Mouse (Mus musculus): ENCODE measurements at regions not wholly inside any gene's neighbourhood (a gene's known extent, or its start where the extent isn't known, plus 50 kb on each side); places are given as distances from the start of the nearest gene placed in this dataset.

- 82% methylated on average over 6 of the region's 6 CpGs for WGBS
- no peak overlapping the region for H3K27ac ChIP-seq (ENCODE audit: low read length)
- H3K36me3 ChIP-seq (ENCODE audit: control insufficient read depth, insufficient read depth): no peaks in the 10 kb centered on the region
- peaks cover 10% of the 10 kb centered on the region for H3K4me1 ChIP-seq (replicated peaks; ENCODE audit: control insufficient read depth, insufficient read depth, low read length)
- no peaks in the 10 kb centered on the region for H3K27me3 ChIP-seq (replicated peaks; ENCODE audit: control insufficient read depth, insufficient read depth, low read length)
- H3K9ac ChIP-seq (replicated peaks; ENCODE audit: low read depth, low read length): no peak overlapping the region
- no peak overlapping the region for H3K4me3 ChIP-seq (replicated peaks; ENCODE audit: low read length)
- no peak overlapping the region for H3K4me2 ChIP-seq (ENCODE audit: low read length)
- no peaks in the 10 kb centered on the region for H3K9me3 ChIP-seq (ENCODE audit: control insufficient read depth, low read length)
- no peak for ATAC-seq
Observed at GRCm38 (mm10) chr9:23035306-23035705, 187.6 kb upstream of the Bmper start.

DNA sequence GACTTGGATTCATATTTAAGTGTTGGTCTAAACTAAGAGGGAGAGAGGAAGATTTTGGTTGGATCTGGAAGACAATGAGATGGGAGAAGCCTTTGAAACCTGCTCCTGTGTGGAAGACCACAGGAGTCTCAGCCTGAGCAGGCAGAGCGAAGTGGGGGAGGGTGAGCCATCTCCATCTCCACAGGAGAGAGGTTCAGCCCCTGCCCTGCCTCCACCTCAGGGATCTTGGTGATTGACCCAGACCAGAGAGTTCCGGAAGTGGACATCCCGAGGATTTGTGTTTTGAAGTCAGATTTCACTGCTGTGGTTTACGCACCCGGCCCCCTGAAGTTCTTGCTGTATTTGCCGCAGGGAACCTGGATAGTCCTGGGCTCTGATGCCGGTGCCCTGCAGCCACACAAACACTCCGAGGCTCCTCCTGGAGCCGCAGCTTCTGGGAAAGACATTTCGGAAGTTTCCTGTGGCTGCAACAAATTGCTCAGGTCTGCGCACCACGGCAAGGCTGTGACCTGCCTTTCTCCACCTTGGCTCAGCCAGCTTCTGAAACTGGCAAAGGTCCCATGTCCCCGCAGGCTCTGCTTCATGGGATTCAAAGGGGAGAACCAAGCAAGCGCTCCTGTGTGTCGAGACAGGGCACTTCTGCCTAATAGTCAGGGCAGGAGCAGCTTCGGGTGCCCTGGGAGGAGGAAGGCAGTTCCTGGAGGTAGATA, 186.8 kb upstream of the Bmper start:
- no peaks in the 10 kb centered on the region for H3K27me3 ChIP-seq (replicated peaks; ENCODE audit: control insufficient read depth, insufficient read depth, low read length)
- no peak overlapping the region for H3K4me3 ChIP-seq (replicated peaks; ENCODE audit: low read length)
- no peaks in the 10 kb centered on the region for H3K9me3 ChIP-seq (ENCODE audit: control insufficient read depth, low read length)
- peaks cover 10% of the 10 kb centered on the region for H3K4me1 ChIP-seq (replicated peaks; ENCODE audit: control insufficient read depth, insufficient read depth, low read length)
- no peak overlapping the region for H3K27ac ChIP-seq (ENCODE audit: low read length)
- H3K4me2 ChIP-seq (ENCODE audit: low read length): peak overlapping the region; percentile 37
- H3K36me3 ChIP-seq (ENCODE audit: control insufficient read depth, insufficient read depth): no peaks in the 10 kb centered on the region
- 14% methylated on average over 16 of the region's 16 CpGs for WGBS
- no peak for ATAC-seq
- H3K9ac ChIP-seq (replicated peaks; ENCODE audit: low read depth, low read length): 0 out of 2 replicates have a peak overlapping the region, but pooled peaks have one; percentile 16

DNA sequence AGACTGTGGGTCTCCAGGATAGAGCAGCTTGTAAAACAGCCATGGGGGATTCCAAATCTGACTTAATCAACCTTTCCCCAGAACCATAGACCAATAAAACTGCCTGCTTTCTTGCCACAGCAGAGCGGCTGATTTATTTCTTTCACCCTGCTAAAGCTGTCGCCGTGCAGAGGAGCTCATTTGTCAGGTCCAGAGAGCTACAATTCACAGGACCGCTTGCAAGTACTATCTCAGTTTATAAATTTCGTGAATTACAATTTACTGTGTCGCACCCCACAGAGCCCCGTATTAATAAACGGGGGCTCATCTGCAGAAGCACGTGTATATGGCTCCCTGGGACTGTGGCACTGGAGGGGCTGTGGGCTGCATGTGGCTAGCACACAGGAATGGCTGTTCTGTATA, 185.4 kb upstream of the Bmper start:
- ATAC-seq: no peak
- no peak overlapping the region for H3K4me3 ChIP-seq (replicated peaks; ENCODE audit: low read length)
- no peak overlapping the region for H3K27ac ChIP-seq (ENCODE audit: low read length)
- H3K9ac ChIP-seq (replicated peaks; ENCODE audit: low read depth, low read length): no peak overlapping the region
- WGBS: 75% methylated on average over 9 of the region's 9 CpGs
- peaks cover 10% of the 10 kb centered on the region for H3K4me1 ChIP-seq (replicated peaks; ENCODE audit: control insufficient read depth, insufficient read depth, low read length)
- H3K4me2 ChIP-seq (ENCODE audit: low read length): no peak overlapping the region
- no peaks in the 10 kb centered on the region for H3K9me3 ChIP-seq (ENCODE audit: control insufficient read depth, low read length)
- no peaks in the 10 kb centered on the region for H3K36me3 ChIP-seq (ENCODE audit: control insufficient read depth, insufficient read depth)
- no peaks in the 10 kb centered on the region for H3K27me3 ChIP-seq (replicated peaks; ENCODE audit: control insufficient read depth, insufficient read depth, low read length)

- no peak overlapping the region for H3K4me3 ChIP-seq (replicated peaks; ENCODE audit: low read length)
- ATAC-seq: no peak
- 90% methylated on average over 6 of the region's 6 CpGs for WGBS
- peaks cover 10% of the 10 kb centered on the region for H3K4me1 ChIP-seq (replicated peaks; ENCODE audit: control insufficient read depth, insufficient read depth, low read length)
- no peaks in the 10 kb centered on the region for H3K27me3 ChIP-seq (replicated peaks; ENCODE audit: control insufficient read depth, insufficient read depth, low read length)
- H3K9me3 ChIP-seq (ENCODE audit: control insufficient read depth, low read length): no peaks in the 10 kb centered on the region
- H3K27ac ChIP-seq (ENCODE audit: low read length): no peak overlapping the region
- no peak overlapping the region for H3K9ac ChIP-seq (replicated peaks; ENCODE audit: low read depth, low read length)
- no peaks in the 10 kb centered on the region for H3K36me3 ChIP-seq (ENCODE audit: control insufficient read depth, insufficient read depth)
- no peak overlapping the region for H3K4me2 ChIP-seq (ENCODE audit: low read length)
Observed at GRCm38 (mm10) chr9:23039588-23039987, 183.3 kb upstream of the Bmper start.

- Histone ChIP-seq H3K27me3 (replicated peaks; ENCODE audit: control insufficient read depth, insufficient read depth, low read length) (no peaks in the 10 kb centered on the region), H3K27ac (ENCODE audit: low read length) (no peak overlapping the region), H3K9me3 (ENCODE audit: control insufficient read depth, low read length) (no peaks in the 10 kb centered on the region), H3K4me3 (replicated peaks; ENCODE audit: low read length) (no peak overlapping the region), H3K4me1 (replicated peaks; ENCODE audit: control insufficient read depth, insufficient read depth, low read length) (peaks cover 9% of the 10 kb centered on the region), H3K9ac (replicated peaks; ENCODE audit: low read depth, low read length) (no peak overlapping the region), H3K4me2 (ENCODE audit: low read length) (no peak overlapping the region), H3K36me3 (ENCODE audit: control insufficient read depth, insufficient read depth) (no peaks in the 10 kb centered on the region)
- no peak for ATAC-seq
- WGBS: 70% methylated on average over 5 of the region's 5 CpGs
Observed at GRCm38 (mm10) chr9:23041025-23041424, 181.9 kb upstream of the Bmper start.

DNA sequence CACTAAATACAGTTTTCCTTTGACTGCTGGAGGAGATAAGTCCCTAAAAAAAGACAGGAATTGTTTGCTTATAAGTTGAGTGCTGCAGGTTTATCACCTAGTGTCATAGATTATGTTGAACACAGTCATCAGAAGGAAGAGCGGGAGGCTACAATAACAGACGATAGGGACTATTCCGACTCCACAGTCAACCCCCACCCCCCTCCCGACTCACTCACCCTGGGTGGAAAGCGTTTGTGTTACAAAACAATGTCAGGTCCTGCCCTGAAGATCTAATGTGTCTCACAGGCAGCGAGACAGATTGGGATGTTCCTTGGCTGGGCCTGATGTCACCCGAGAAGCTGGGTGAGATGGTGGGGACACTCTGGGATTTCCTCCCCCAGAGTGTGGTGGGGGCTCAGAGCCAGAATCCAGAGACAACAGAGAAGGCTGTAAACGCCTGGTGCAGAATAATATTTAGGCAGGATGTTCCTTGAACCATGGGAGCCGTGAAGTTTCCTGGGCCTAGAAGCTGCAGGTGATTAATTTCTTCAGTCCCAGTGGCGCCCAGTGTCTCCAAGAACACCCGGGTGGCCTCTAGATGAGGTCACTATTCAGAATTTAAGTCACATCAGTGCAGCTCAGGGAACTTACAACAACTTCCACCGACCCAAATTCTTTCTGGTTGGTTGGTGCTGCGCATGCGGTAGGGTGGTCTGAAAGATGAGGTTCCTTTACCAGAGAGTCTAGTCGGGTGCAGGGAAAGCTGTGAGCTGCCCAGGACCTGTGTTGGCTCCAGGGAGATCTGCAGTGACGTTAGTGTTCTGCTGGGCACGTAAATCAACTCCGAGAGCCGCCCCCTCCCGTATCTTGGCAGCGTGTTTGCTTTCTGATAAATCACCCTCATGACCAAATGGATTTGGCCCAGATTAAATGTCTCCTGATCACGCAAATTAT, 181.1 kb upstream of the Bmper start:
- H3K4me2 ChIP-seq (ENCODE audit: low read length): no peak overlapping the region
- 76% methylated on average over 22 of the region's 22 CpGs for WGBS
- H3K27ac ChIP-seq (ENCODE audit: low read length): no peak overlapping the region
- no peak for ATAC-seq
- peaks cover 3% of the 10 kb centered on the region; the same call in 1 of the 2 replicates for H3K4me1 ChIP-seq (replicated peaks; ENCODE audit: control insufficient read depth, insufficient read depth, low read length)
- H3K9me3 ChIP-seq (ENCODE audit: control insufficient read depth, low read length): no peaks in the 10 kb centered on the region
- no peaks in the 10 kb centered on the region for H3K36me3 ChIP-seq (ENCODE audit: control insufficient read depth, insufficient read depth)
- H3K9ac ChIP-seq (replicated peaks; ENCODE audit: low read depth, low read length): no peak overlapping the region
- H3K4me3 ChIP-seq (replicated peaks; ENCODE audit: low read length): no peak overlapping the region
- H3K27me3 ChIP-seq (replicated peaks; ENCODE audit: control insufficient read depth, insufficient read depth, low read length): no peaks in the 10 kb centered on the region

GRCm38 (mm10) chr9:23043006-23043405, 179.9 kb upstream of the Bmper start:
- ATAC-seq: no peak
- Histone ChIP-seq H3K4me2 (ENCODE audit: low read length) (no peak overlapping the region), H3K27me3 (replicated peaks; ENCODE audit: control insufficient read depth, insufficient read depth, low read length) (no peaks in the 10 kb centered on the region), H3K4me1 (replicated peaks; ENCODE audit: control insufficient read depth, insufficient read depth, low read length) (no peaks in the 10 kb centered on the region), H3K27ac (ENCODE audit: low read length) (no peak overlapping the region), H3K36me3 (ENCODE audit: control insufficient read depth, insufficient read depth) (no peaks in the 10 kb centered on the region), H3K9me3 (ENCODE audit: control insufficient read depth, low read length) (no peaks in the 10 kb centered on the region), H3K9ac (replicated peaks; ENCODE audit: low read depth, low read length) (no peak overlapping the region), H3K4me3 (replicated peaks; ENCODE audit: low read length) (no peak overlapping the region)
- WGBS: 87% methylated on average over 4 of the region's 4 CpGs

- no peak overlapping the region for H3K27ac ChIP-seq (ENCODE audit: low read length)
- H3K4me2 ChIP-seq (ENCODE audit: low read length): no peak overlapping the region
- no peaks in the 10 kb centered on the region for H3K36me3 ChIP-seq (ENCODE audit: control insufficient read depth, insufficient read depth)
- H3K4me3 ChIP-seq (replicated peaks; ENCODE audit: low read length): no peak overlapping the region
- no peaks in the 10 kb centered on the region for H3K27me3 ChIP-seq (replicated peaks; ENCODE audit: control insufficient read depth, insufficient read depth, low read length)
- no peak for ATAC-seq
- no peaks in the 10 kb centered on the region for H3K9me3 ChIP-seq (ENCODE audit: control insufficient read depth, low read length)
- H3K9ac ChIP-seq (replicated peaks; ENCODE audit: low read depth, low read length): no peak overlapping the region
- WGBS: 26% methylated on average over 2 of the region's 2 CpGs
- no peaks in the 10 kb centered on the region for H3K4me1 ChIP-seq (replicated peaks; ENCODE audit: control insufficient read depth, insufficient read depth, low read length)
Observed at GRCm38 (mm10) chr9:23045486-23045885, 177.4 kb upstream of the Bmper start.

GRCm38 (mm10) chr9:23050751-23051150, 172.1 kb upstream of the Bmper start:
- no peaks in the 10 kb centered on the region for H3K4me1 ChIP-seq (replicated peaks; ENCODE audit: control insufficient read depth, insufficient read depth, low read length)
- H3K4me3 ChIP-seq (replicated peaks; ENCODE audit: low read length): no peak overlapping the region
- 63% methylated on average over 2 of the region's 2 CpGs for WGBS
- no peaks in the 10 kb centered on the region for H3K36me3 ChIP-seq (ENCODE audit: control insufficient read depth, insufficient read depth)
- H3K27me3 ChIP-seq (replicated peaks; ENCODE audit: control insufficient read depth, insufficient read depth, low read length): no peaks in the 10 kb centered on the region
- ATAC-seq: no peak
- H3K27ac ChIP-seq (ENCODE audit: low read length): no peak overlapping the region
- H3K9ac ChIP-seq (replicated peaks; ENCODE audit: low read depth, low read length): no peak overlapping the region
- H3K4me2 ChIP-seq (ENCODE audit: low read length): no peak overlapping the region
- H3K9me3 ChIP-seq (ENCODE audit: control insufficient read depth, low read length): no peaks in the 10 kb centered on the region

All from forebrain, embryonic 16.5 days (tissue).